Mouse (Mus musculus) hindbrain, embryonic 12.5 days (tissue): ENCODE results near the gene Usp4. TPM values are rescaled to one million over a fixed set of nuclear protein-coding genes. Genes with fewer than 3 reads are reported as not detected.

Experiments
- ATAC-seq: fragments of 200-750 bp; cut with Nextera tagmentation; 2 replicates; pipeline ENCODE4 v1.8.0; 2017; ENCODE audit warnings: moderate TSS enrichment; ENCODE audit not compliant: low FRiP score
- H3K27ac ChIP-seq: fragments of 300-500 bp; sonication (generic); 2 replicates; pipeline ENCODE4 v1.5.1; 2016; ENCODE audit warnings: mild to moderate bottlenecking
- H3K27me3 ChIP-seq: fragments of 300-500 bp; sonication (generic); 2 replicates; pipeline ENCODE4 v1.6.1; 2016; ENCODE audit warnings: mild to moderate bottlenecking
- H3K36me3 ChIP-seq: fragments of 300-500 bp; sonication (generic); 2 replicates; pipeline ENCODE4 v1.6.1; 2016; ENCODE audit warnings: mild to moderate bottlenecking
- H3K4me1 ChIP-seq: fragments of 300-500 bp; sonication (generic); 2 replicates; pipeline ENCODE4 v1.6.1; 2016
- H3K4me2 ChIP-seq: fragments of 300-500 bp; sonication (generic); replicated peaks from 2 replicates; pipeline ENCODE4 v1.6.1; 2016; ENCODE audit warnings: mild to moderate bottlenecking
- H3K4me3 ChIP-seq: fragments of 300-500 bp; sonication (generic); 2 replicates; pipeline ENCODE4 v1.5.1; 2016; ENCODE audit warnings: mild to moderate bottlenecking
- H3K9ac ChIP-seq: fragments of 300-500 bp; sonication (generic); 2 replicates; pipeline ENCODE4 v1.6.1; 2016; ENCODE audit warnings: mild to moderate bottlenecking, moderate library complexity
- H3K9me3 ChIP-seq: fragments of 300-500 bp; sonication (generic); replicated peaks from 2 replicates; pipeline ENCODE4 v1.6.1; 2016; ENCODE audit warnings: mild to moderate bottlenecking
- WGBS: fragments of 180-500 bp; shearing (Covaris S2); methylation state at CpG from one replicate; pipeline ENCODE4 v1.1.7; 2016; 5-methylcytosine and 5-hydroxymethylcytosine counted together
- polyA plus RNA-seq: library from polyadenylated mRNA; unstranded; fragments of >200 nt; fragmentation: Nextera tagmentation; extraction: Ambion mirVana; gene quantifications from 2 replicates; pipeline ENCODE4 v1.2.1, GENCODE M21; 2016

Usp4 gene
- polyA plus RNA-seq, 1 experiment from 2014 or later: 133 TPM

DNA sequence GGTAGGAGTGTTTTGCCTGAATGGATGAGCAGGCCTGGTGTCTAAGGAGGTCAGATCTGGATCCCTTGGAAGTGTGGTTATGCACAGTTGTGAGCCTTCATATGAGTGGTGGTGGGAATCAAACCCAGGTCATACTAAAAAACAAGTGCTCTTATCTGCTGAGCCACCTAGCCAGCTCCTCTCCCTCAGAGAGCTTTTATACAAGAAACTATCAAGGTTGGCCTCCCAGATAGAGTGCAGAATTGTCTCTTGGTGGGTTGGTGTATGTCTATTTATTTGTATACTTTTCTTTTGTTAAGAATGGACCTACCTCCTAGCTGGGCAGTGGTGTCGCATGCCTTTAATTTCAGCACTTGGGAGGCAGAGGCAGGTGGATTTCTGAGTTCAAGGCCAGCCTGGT lies 3.8 kb upstream of the Usp4 start:
- WGBS: 100% methylated on average over 1 of the region's 1 CpGs
- H3K9me3 ChIP-seq: no peaks in the 10 kb centered on the region
- H3K36me3 ChIP-seq: no peaks in the 10 kb centered on the region
- H3K27ac ChIP-seq: no peak overlapping the region
- no peaks in the 10 kb centered on the region for H3K27me3 ChIP-seq
- H3K9ac ChIP-seq: no peak overlapping the region
- no peak for ATAC-seq
- no peak overlapping the region for H3K4me3 ChIP-seq
- H3K4me1 ChIP-seq: peaks cover 22% of the 10 kb centered on the region
- H3K4me2 ChIP-seq: no peak overlapping the region

DNA sequence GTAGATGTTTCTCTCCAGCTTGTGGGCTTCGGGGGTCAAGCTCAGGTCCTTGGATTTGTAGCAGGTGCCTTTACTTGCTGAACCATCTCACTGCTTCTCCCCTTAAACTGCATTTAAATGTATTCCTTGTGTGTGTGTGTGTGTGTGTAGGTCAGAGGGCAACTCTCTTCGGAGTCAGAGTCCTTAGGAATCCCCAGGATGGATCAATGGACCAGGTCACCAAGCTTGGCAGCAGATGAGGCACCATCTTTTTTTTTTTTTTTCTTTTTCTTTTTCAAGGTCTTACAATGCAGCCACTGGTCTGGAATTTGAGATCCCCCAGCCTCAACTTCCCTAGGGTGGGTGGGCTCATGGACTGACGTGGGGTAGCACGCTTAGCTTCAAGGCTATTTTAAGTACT lies 3.2 kb upstream of the Usp4 start:
- 80% methylated on average over 4 of the region's 4 CpGs for WGBS
- H3K27me3 ChIP-seq: no peaks in the 10 kb centered on the region

DNA sequence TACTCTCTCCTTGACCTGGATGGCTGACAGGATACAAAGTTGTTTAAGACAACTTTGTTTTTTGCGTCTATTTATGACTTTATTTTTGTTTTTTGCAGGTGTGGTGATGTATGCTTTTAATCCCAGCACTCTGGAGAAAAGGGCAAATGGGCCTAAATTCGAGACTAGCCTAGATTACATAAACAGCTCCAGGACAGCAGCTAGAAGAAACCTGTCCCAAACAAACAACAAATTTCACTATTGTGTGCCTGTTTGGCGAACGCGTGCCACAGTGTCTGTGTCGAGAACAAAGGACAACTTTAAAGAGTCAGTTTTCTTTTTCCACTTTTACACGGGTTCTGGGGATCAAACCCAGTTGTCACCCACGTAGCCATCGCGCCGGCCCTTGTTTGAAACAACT lies 629 bp upstream of the Usp4 start:
- 5% methylated on average over 11 of the region's 11 CpGs for WGBS
- Histone ChIP-seq H3K9me3 (no peaks in the 10 kb centered on the region), H3K4me2 (peak overlapping the region; percentile 87), H3K4me3 (peak overlapping the region; percentile 91), H3K27ac (peak overlapping the region; percentile 96), H3K36me3 (peaks cover 16% of the 10 kb centered on the region), H3K9ac (peak overlapping the region; percentile 80), H3K27me3 (no peaks in the 10 kb centered on the region), H3K4me1 (peaks cover 16% of the 10 kb centered on the region)
- ATAC-seq: 0 out of 2 replicates have a peak, but pooled peaks have one; percentile 1

More for the DNA sequence above, 3.2 kb upstream of the Usp4 start:
- ATAC-seq: no peak
- Histone ChIP-seq H3K9ac (no peak overlapping the region), H3K4me1 (peaks cover 28% of the 10 kb centered on the region), H3K27ac (no peak overlapping the region), H3K9me3 (no peaks in the 10 kb centered on the region), H3K4me3 (no peak overlapping the region), H3K36me3 (no peaks in the 10 kb centered on the region), H3K4me2 (no peak overlapping the region)

DNA sequence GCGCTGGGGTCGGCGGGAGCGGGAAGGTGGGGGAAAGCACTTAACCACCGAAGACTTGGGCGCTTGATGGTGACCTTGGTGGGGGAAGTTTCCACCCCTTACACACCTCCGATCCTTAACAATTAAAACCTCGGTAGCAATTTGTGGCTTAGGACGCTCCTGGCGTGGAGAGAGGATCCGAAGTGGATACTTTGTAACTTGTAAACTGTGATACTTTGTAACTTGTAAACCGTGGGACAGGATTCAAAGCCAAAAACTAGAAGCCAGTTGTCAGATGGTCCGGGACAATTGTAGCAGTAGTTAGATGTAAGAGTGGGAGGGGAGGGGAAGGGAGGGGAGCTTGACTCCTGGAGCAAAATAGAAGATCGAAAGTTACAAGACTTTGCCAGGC lies 632 bp downstream of the Usp4 start:
- Histone ChIP-seq H3K4me3 (peak overlapping the region; percentile 91), H3K4me2 (peak overlapping the region; percentile 87), H3K9me3 (no peaks in the 10 kb centered on the region), H3K27me3 (no peaks in the 10 kb centered on the region), H3K27ac (peak overlapping the region; percentile 96; the same call in 1 of the 2 replicates), H3K36me3 (peaks cover 29% of the 10 kb centered on the region), H3K4me1 (peaks cover 16% of the 10 kb centered on the region), H3K9ac (peak overlapping the region; percentile 80)
- no peak for ATAC-seq
- WGBS: 6% methylated on average over 14 of the region's 14 CpGs

DNA sequence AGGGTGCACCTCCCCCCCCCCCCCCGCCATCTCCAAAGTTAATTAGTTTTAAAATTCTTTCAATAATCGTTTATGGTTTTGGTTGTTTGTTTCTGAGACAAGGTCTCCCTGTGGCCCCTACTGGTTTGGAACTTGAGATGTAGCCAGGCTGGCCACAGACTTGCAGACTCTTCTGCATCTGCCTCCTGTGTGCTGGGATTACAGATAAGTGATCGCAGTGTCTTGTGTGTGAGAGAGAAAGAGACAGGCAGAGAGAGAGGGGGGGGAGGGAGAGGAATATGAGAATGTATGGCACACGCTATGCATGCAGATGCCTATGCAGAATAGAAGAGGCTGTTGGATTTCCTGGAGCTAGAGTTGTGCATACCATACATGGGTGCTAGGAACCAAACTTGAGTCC lies 2.1 kb downstream of the Usp4 start:
- H3K36me3 ChIP-seq: peaks cover 42% of the 10 kb centered on the region
- H3K9ac ChIP-seq: no peak overlapping the region
- H3K27ac ChIP-seq: no peak overlapping the region
- ATAC-seq: no peak
- no peak overlapping the region for H3K4me3 ChIP-seq
- H3K4me1 ChIP-seq: peaks cover 16% of the 10 kb centered on the region
- no peak overlapping the region for H3K4me2 ChIP-seq
- 91% methylated on average over 4 of the region's 4 CpGs for WGBS
- no peaks in the 10 kb centered on the region for H3K9me3 ChIP-seq
- H3K27me3 ChIP-seq: no peaks in the 10 kb centered on the region

DNA sequence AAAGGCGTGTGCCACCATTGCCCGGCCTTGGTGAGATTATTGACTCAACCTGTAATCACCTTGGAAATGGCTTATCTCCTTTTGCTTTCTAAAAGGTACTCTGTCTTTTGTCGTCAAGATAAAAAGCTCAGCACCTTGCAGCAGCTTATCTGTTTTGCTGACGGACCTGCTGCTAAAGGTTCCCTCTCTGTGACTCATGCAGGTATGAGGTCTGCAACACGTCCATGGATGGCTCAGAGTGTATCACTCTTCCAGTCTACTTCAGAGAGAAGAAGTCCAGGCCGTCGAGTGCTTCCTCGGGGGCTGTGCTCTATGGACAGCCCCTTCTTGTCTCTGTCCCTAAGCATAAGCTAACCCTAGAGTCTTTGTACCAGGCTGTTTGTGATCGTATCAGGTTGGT lies 30.6 kb downstream of the Usp4 start:
- Histone ChIP-seq H3K36me3 (peaks cover 88% of the 10 kb centered on the region), H3K9ac (no peak overlapping the region), H3K4me1 (no peaks in the 10 kb centered on the region), H3K27ac (no peak overlapping the region), H3K4me2 (no peak overlapping the region), H3K27me3 (no peaks in the 10 kb centered on the region), H3K4me3 (no peak overlapping the region), H3K9me3 (no peaks in the 10 kb centered on the region)
- 96% methylated on average over 9 of the region's 9 CpGs for WGBS
- no peak for ATAC-seq

DNA sequence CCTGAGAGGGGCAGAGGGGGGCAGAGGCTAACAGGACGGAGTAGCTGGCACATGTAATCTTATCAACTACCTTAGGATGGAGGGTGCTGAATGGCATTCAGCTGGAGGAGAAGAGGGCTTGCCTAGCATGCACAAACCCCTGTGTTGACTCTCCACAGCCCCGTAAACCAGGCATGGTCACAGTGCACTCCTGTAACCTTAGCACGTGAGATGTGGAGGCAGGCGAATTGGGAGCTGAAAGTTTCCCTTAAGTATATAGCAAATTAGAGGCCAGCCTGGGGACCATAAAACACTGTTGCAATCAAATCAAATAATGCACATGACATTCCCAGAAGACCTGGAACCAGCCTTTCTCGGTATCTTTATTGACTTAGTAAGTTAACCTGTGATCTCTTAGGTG lies 31.1 kb downstream of the Usp4 start:
- Histone ChIP-seq H3K4me1 (no peaks in the 10 kb centered on the region), H3K9me3 (no peaks in the 10 kb centered on the region), H3K4me2 (no peak overlapping the region), H3K9ac (no peak overlapping the region), H3K27ac (no peak overlapping the region), H3K27me3 (no peaks in the 10 kb centered on the region), H3K36me3 (peaks cover 88% of the 10 kb centered on the region), H3K4me3 (no peak overlapping the region)
- ATAC-seq: no peak
- 94% methylated on average over 5 of the region's 5 CpGs for WGBS

DNA sequence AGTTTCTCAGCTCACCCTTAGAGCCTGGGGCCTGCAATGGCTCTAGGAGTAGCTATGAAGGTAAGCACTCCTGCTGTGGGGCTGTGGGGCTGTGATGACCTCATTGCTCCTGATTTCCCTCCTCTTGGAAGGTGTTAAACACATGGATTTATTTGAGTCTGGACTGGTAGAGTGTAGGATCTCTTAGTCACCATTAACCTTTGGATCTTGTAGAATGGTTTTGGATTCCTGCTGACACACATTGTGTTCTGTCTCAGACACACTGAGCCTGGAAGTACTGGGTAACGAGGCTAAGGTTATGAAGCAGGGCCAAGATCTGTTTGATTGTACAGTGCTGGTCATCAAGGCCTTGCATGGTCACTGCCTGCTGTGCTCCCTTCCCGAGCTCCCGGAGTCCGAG lies 31.6 kb downstream of the Usp4 start:
- no peak overlapping the region for H3K4me2 ChIP-seq
- H3K9me3 ChIP-seq: no peaks in the 10 kb centered on the region
- no peak overlapping the region for H3K27ac ChIP-seq
- peaks cover 88% of the 10 kb centered on the region for H3K36me3 ChIP-seq
- no peak overlapping the region for H3K9ac ChIP-seq
- WGBS: 95% methylated on average over 4 of the region's 4 CpGs
- no peaks in the 10 kb centered on the region for H3K27me3 ChIP-seq
- H3K4me3 ChIP-seq: no peak overlapping the region
- H3K4me1 ChIP-seq: no peaks in the 10 kb centered on the region
- ATAC-seq: no peak

DNA sequence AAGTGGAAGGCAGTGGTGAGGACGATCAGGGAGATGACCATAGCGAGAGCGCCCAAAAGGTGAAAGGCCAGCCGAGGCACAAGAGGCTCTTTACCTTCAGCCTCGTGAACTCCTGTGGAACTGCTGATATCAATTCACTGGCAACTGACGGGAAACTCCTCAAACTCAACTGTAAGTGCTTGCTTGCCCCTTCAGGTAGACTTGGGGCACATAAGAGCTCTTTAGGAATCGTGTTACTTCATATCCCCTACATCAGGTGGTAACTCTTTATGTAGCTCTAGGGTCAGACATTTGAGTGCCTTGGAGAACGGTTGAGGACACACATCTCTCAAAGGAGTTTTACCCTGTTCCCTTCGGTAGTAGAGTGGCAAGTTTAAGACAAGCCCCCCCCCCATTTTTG lies 33.7 kb downstream of the Usp4 start:
- Histone ChIP-seq H3K27ac (no peak overlapping the region), H3K4me2 (no peak overlapping the region), H3K4me3 (no peak overlapping the region), H3K4me1 (no peaks in the 10 kb centered on the region), H3K9me3 (no peaks in the 10 kb centered on the region), H3K27me3 (no peaks in the 10 kb centered on the region), H3K36me3 (peaks cover 89% of the 10 kb centered on the region), H3K9ac (no peak overlapping the region)
- 96% methylated on average over 9 of the region's 9 CpGs for WGBS
- ATAC-seq: no peak

DNA sequence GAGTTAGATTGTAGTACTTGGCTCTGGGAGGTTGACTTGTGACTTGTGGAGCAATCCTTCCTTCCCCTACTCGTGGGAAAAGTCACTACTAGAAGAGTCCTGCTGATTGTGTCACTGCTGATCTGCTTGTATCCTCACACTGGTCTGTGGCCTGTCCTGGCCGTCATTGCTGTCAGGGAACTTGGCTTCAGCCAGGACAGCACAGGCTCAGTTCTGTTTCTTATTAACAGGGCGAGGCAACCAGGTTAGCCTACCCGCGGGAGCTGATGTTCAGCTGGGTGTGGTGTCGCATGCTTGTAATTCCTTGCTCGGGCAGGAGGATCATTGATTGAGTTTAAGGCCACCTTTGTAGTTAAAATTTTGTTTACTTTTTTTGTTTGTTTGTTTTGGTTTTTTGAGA lies 37.4 kb downstream of the Usp4 start:
- no peak overlapping the region for H3K4me2 ChIP-seq
- no peaks in the 10 kb centered on the region for H3K27me3 ChIP-seq
- WGBS: 86% methylated on average over 7 of the region's 7 CpGs
- H3K27ac ChIP-seq: no peak overlapping the region
- no peaks in the 10 kb centered on the region for H3K4me1 ChIP-seq
- H3K9me3 ChIP-seq: no peaks in the 10 kb centered on the region
- H3K4me3 ChIP-seq: no peak overlapping the region
- no peak overlapping the region for H3K9ac ChIP-seq
- no peak for ATAC-seq
- H3K36me3 ChIP-seq: peaks cover 93% of the 10 kb centered on the region

DNA sequence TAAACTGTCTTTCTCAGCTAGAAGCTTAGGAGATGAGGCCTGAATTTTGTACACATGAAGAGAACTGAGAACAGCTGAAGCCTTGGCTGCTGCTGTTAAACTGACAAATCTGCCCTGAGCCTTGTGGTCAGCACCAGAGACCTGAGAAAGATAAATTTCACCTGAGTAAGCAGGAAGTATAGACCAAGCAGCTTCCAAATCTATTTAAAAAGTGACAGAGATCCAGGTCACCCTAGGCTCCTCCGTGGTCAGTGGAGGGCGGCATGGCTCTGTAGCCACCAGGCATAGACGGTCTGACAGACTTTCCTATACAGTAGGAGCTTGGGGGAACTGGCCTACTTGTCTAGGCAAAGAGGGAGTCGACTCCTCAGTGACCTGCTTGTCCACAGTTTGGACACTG lies 39.2 kb downstream of the Usp4 start:
- H3K27me3 ChIP-seq: no peaks in the 10 kb centered on the region
- no peak overlapping the region for H3K9ac ChIP-seq
- ATAC-seq: no peak
- H3K27ac ChIP-seq: no peak overlapping the region
- H3K4me2 ChIP-seq: no peak overlapping the region
- H3K9me3 ChIP-seq: no peaks in the 10 kb centered on the region
- H3K4me3 ChIP-seq: no peak overlapping the region
- 93% methylated on average over 4 of the region's 4 CpGs for WGBS
- H3K4me1 ChIP-seq: no peaks in the 10 kb centered on the region
- H3K36me3 ChIP-seq: peaks cover 90% of the 10 kb centered on the region

DNA sequence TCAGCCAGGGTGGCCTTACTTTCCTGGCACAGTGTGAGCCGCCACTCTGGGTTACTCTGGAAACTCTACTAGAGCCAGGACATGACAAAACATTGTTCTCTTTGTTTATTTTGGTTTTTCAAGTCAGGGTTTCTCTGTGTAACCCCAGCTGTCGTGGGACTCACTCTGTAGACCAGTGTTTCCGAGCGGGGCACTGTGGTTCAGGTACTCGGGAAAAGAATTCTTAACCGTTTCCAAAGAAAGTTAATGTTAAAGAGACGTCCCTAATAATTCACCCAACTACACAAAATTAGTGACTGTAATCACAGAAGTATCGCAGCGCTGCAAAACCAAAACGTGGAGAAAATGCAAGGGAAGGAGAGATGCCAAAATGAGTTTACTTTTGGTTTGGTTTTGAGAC lies 40.9 kb downstream of the Usp4 start:
- no peaks in the 10 kb centered on the region for H3K27me3 ChIP-seq
- ATAC-seq: no peak
- H3K9ac ChIP-seq: no peak overlapping the region
- no peak overlapping the region for H3K4me3 ChIP-seq
- H3K4me2 ChIP-seq: no peak overlapping the region
- peaks cover 91% of the 10 kb centered on the region for H3K36me3 ChIP-seq
- H3K4me1 ChIP-seq: no peaks in the 10 kb centered on the region
- H3K9me3 ChIP-seq: no peaks in the 10 kb centered on the region
- WGBS: 85% methylated on average over 10 of the region's 10 CpGs
- H3K27ac ChIP-seq: no peak overlapping the region

DNA sequence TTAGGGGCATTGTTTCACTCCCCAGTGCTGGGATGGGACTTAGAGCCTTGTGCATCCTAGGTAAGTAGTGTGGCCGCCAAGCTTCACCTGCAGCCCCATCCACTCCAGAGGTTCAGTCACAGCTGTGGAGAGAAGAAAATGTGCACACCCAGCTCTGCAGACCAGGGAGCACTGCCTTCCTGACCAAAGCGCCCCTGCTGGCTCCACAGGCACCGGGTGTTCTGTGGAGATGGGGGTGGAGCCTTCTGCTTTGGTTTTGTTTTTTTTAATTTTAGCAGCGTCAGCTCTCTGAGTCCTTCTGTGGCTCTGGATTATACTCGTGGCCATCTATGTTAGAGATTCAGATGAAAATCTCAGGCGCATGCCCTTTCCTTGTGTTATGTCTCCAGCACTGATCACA lies 41.6 kb downstream of the Usp4 start:
- 88% methylated on average over 6 of the region's 6 CpGs for WGBS
- no peaks in the 10 kb centered on the region for H3K27me3 ChIP-seq
- no peak for ATAC-seq

DNA sequence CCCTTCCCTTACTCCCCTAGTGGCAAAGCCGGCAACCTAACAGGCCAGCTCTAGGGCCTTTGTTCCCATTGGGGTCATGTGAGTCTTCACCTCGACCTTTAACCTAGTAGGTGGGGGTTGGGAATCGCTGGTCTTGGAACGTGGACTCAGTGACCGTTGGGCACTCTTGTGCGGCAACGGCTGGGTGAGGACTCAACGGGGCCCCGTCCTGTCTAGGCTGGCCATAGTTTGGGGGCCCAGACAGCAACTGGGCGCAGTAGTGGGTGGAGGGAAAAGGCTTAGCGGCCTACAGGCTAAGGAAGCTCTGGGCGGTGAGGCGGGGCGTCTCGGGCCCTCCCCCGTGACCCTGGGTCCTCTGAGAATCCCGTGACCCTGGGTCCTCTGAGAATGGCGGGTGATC lies 45.0 kb downstream of the Usp4 start, which contains the start of gene 1700102P08Rik:
TSS of gene 1700102P08Rik (plus strand) at position 130 of the 400 bp plus-strand sequence.
- no peak within 1 kb of the TSS for H3K4me2 ChIP-seq
- H3K4me3 ChIP-seq: no peak within 1 kb of the TSS
- H3K9ac ChIP-seq: no peak within 1 kb of the TSS
- no peaks in the 10 kb centered on the region for H3K27me3 ChIP-seq
- no peak within 1 kb of the TSS for H3K27ac ChIP-seq
- peaks cover 57% of the 10 kb centered on the region for H3K36me3 ChIP-seq
- no peaks in the 10 kb centered on the region for H3K9me3 ChIP-seq
- no peak for ATAC-seq
- WGBS: 54% methylated on average over 18 of the region's 18 CpGs
- H3K4me1 ChIP-seq: no peaks in the 10 kb centered on the region

More for the DNA sequence above, 41.6 kb downstream of the Usp4 start:
- H3K4me2 ChIP-seq: no peak overlapping the region
- no peaks in the 10 kb centered on the region for H3K4me1 ChIP-seq
- H3K36me3 ChIP-seq: peaks cover 88% of the 10 kb centered on the region
- H3K27ac ChIP-seq: no peak overlapping the region
- no peak overlapping the region for H3K4me3 ChIP-seq
- H3K9ac ChIP-seq: no peak overlapping the region
- H3K9me3 ChIP-seq: no peaks in the 10 kb centered on the region
